Mouse (Mus musculus) intestine, embryonic 14.5 days (tissue): ENCODE results near the gene Tuba1c. TPM values are rescaled to one million over a fixed set of nuclear protein-coding genes. Genes with fewer than 3 reads are reported as not detected.

ENCODE experiments used
- ATAC-seq: fragments of 200-750 bp; cut with Nextera tagmentation; replicated peaks from 2 replicates; pipeline ENCODE4 v1.8.0; 2017; ENCODE audit warnings: low read depth, moderate number of reproducible peaks, moderate TSS enrichment, moderate library complexity; ENCODE audit not compliant: low FRiP score, low TSS enrichment
- DNase-seq: peaks from one replicate; pipeline ENCODE4 v3.0.0-alpha.2; 2018; ENCODE audit warnings: low spot score
- H3K27ac ChIP-seq: fragments of 300-500 bp; sonication (generic); 2 replicates; pipeline ENCODE4 v1.5.1; 2014; ENCODE audit warnings: low read depth, mild to moderate bottlenecking, control low read depth
- H3K27me3 ChIP-seq: fragments of 300-500 bp; sonication (generic); replicated peaks from 2 replicates; pipeline ENCODE4 v1.6.1; 2014; ENCODE audit warnings: low read length, control low read depth; ENCODE audit not compliant: control insufficient read depth, insufficient read depth
- H3K36me3 ChIP-seq: fragments of 300-500 bp; sonication (generic); 2 replicates; pipeline ENCODE4 v1.6.1; 2014; ENCODE audit warnings: low read length, control low read depth; ENCODE audit not compliant: control insufficient read depth, insufficient read depth
- H3K4me1 ChIP-seq: fragments of 300-500 bp; sonication (generic); replicated peaks from 2 replicates; pipeline ENCODE4 v1.6.1; 2014; ENCODE audit warnings: low read length, control low read depth, mixed read lengths; ENCODE audit not compliant: control insufficient read depth, insufficient read depth
- H3K4me2 ChIP-seq: fragments of 300-500 bp; sonication (generic); 2 replicates; pipeline ENCODE4 v1.6.1; 2014; ENCODE audit warnings: low read length
- H3K4me3 ChIP-seq: fragments of 300-500 bp; sonication (generic); 2 replicates; pipeline ENCODE4 v1.5.1; 2014; ENCODE audit warnings: low read depth, low read length, control low read depth, mixed read lengths
- H3K9ac ChIP-seq: fragments of 300-500 bp; sonication (generic); 2 replicates; pipeline ENCODE4 v1.6.1; 2014; ENCODE audit warnings: mild to moderate bottlenecking, low read length
- H3K9me3 ChIP-seq: fragments of 300-500 bp; sonication (generic); 2 replicates; pipeline ENCODE4 v1.6.1; 2016; ENCODE audit warnings: low read length, control low read depth; ENCODE audit not compliant: control insufficient read depth
- WGBS: fragments of 180-500 bp; shearing (Covaris S2); extraction: QIAGEN DNeasy Blood & Tissue Kit; methylation state at CpG from one replicate; pipeline ENCODE4 v1.1.7; 2014; 5-methylcytosine and 5-hydroxymethylcytosine counted together
- polyA plus RNA-seq: library from polyadenylated mRNA; unstranded; fragments of >200 nt; fragmentation: Nextera tagmentation; extraction: Ambion mirVana; gene quantifications from 2 replicates; pipeline ENCODE4 v1.2.1, GENCODE M21; 2014

The Tuba1c gene
- polyA plus RNA-seq, 1 experiment from 2014 or later: 276 TPM

GRCm38 (mm10) chr15:98993093-98993793, 36.4 kb upstream of the Tuba1c start:
- H3K4me3 ChIP-seq: peak overlapping the region; percentile 41
- H3K36me3 ChIP-seq: no peaks in the 10 kb centered on the region
- H3K9me3 ChIP-seq: no peaks in the 10 kb centered on the region
- H3K27ac ChIP-seq: peak overlapping the region; percentile 96
- no peaks in the 10 kb centered on the region for H3K27me3 ChIP-seq
- WGBS: 6% methylated on average over 35 of the region's 35 CpGs
- peak overlapping the region; percentile 81 for H3K4me2 ChIP-seq
- H3K4me1 ChIP-seq: peaks cover 20% of the 10 kb centered on the region
- H3K9ac ChIP-seq: peak overlapping the region; percentile 67
- DNase-seq: peak; percentile 97
- ATAC-seq: peak; percentile 87

GRCm38 (mm10) chr15:98993865-98994264, 35.8 kb upstream of the Tuba1c start:
- Histone ChIP-seq H3K36me3 (no peaks in the 10 kb centered on the region), H3K4me3 (peak overlapping the region; percentile 41; the same call in 1 of the 2 replicates), H3K4me1 (peaks cover 20% of the 10 kb centered on the region), H3K9ac (peak overlapping the region; percentile 67; the same call in 1 of the 2 replicates), H3K27me3 (no peaks in the 10 kb centered on the region), H3K27ac (peak overlapping the region; percentile 96; the same call in 1 of the 2 replicates), H3K9me3 (no peaks in the 10 kb centered on the region), H3K4me2 (peak overlapping the region; percentile 81)
- no peak for ATAC-seq
- peak; percentile 93 for DNase-seq
- WGBS: 3% methylated on average over 11 of the region's 11 CpGs

GRCm38 (mm10) chr15:98994957-98995520, 34.7 kb upstream of the Tuba1c start:
- no peak for ATAC-seq
- WGBS: 83% methylated on average over 9 of the region's 9 CpGs
- no peaks in the 10 kb centered on the region for H3K27me3 ChIP-seq

GRCm38 (mm10) chr15:98996840-98997239, 32.9 kb upstream of the Tuba1c start:
- Histone ChIP-seq H3K36me3 (no peaks in the 10 kb centered on the region), H3K27me3 (no peaks in the 10 kb centered on the region), H3K9me3 (no peaks in the 10 kb centered on the region), H3K4me3 (no peak overlapping the region), H3K27ac (no peak overlapping the region), H3K4me2 (no peak overlapping the region), H3K9ac (no peak overlapping the region), H3K4me1 (peaks cover 15% of the 10 kb centered on the region)
- DNase-seq (no peak), ATAC-seq (no peak)
- WGBS: 80% methylated on average over 7 of the region's 7 CpGs

More at GRCm38 (mm10) chr15:98994957-98995520, 34.7 kb upstream of the Tuba1c start:
- H3K4me1 ChIP-seq: peaks cover 18% of the 10 kb centered on the region
- no peak overlapping the region for H3K4me2 ChIP-seq
- DNase-seq: no peak
- H3K9me3 ChIP-seq: no peaks in the 10 kb centered on the region
- no peak overlapping the region for H3K9ac ChIP-seq
- no peak overlapping the region for H3K4me3 ChIP-seq
- H3K27ac ChIP-seq: no peak overlapping the region
- H3K36me3 ChIP-seq: no peaks in the 10 kb centered on the region

DNA sequence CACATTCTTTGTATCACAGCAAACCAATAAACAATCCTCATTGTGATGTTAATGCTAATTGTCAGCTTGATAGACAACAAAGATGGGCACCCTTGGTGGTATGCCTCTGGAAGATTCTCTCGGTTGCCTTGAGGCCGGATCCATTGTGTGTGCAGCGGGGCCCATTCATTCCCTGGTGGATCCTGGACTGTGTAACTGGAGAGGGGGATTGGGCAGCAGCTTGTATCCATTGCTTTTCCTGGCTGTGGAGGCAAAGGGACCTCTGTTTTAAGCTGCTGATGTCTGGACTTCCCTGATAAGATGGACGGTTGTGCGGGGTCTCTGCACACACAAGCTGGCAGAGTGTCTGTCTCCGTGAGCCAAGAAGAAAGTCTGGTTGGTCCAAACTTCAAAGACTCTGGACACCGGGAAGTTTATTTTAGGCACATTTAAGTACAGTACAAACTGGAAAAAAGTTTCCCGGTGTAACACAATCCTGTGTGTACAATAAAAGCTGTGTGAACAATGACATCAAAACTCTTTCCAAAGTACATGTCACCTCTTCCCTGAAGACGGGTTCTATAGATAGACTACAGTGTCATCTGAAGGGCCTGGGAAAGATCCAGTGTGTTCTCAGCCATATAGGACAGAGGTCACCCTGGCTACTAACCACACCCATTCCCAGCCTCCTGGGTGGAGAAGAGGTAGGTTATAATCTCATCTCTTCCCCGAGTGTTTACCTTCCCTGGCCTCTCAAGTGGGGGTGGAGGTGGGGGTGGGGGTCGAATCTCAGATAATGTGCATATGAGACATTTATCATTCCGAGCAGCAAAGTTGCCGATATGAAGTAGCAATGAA, 31.5 kb upstream of the Tuba1c start:
- no peaks in the 10 kb centered on the region for H3K27me3 ChIP-seq
- 39% methylated on average over 13 of the region's 13 CpGs for WGBS
- peaks cover 13% of the 10 kb centered on the region; the same call in 1 of the 2 replicates for H3K4me1 ChIP-seq
- no peak overlapping the region for H3K9ac ChIP-seq
- no peaks in the 10 kb centered on the region for H3K9me3 ChIP-seq
- ATAC-seq (no peak), DNase-seq (no peak)
- H3K4me2 ChIP-seq: no peak overlapping the region
- H3K4me3 ChIP-seq: no peak overlapping the region
- no peak overlapping the region for H3K27ac ChIP-seq
- H3K36me3 ChIP-seq: no peaks in the 10 kb centered on the region

DNA sequence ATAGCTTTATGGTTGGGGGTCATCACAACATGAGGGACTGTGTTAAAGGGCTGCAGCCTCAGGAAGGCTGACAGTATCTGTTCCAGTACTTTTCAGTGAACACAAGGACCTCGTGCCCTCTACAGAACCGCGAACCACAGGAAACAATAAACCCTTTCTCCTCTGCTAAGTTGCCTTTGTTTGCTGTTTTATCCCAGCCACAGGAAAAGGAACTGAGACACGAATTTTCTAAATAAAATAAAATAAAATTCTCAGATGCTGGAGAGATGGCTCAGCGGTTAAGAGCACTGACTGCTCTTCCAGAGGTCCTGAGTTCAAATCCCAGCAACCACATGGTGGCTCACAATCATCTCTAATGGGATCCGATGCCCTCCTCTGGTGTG, 30.9 kb upstream of the Tuba1c start:
- Histone ChIP-seq H3K27me3 (no peaks in the 10 kb centered on the region), H3K27ac (no peak overlapping the region), H3K9me3 (no peaks in the 10 kb centered on the region), H3K4me3 (no peak overlapping the region), H3K36me3 (no peaks in the 10 kb centered on the region), H3K4me1 (peaks cover 9% of the 10 kb centered on the region; the same call in 1 of the 2 replicates), H3K9ac (no peak overlapping the region), H3K4me2 (no peak overlapping the region)
- no peak for ATAC-seq
- 38% methylated on average over 6 of the region's 6 CpGs for WGBS
- DNase-seq: no peak

- peak; percentile 84 for DNase-seq
These were observed 29.0 kb upstream of the Tuba1c start for GRCm38 (mm10) chr15:99000535-99001283.

DNA sequence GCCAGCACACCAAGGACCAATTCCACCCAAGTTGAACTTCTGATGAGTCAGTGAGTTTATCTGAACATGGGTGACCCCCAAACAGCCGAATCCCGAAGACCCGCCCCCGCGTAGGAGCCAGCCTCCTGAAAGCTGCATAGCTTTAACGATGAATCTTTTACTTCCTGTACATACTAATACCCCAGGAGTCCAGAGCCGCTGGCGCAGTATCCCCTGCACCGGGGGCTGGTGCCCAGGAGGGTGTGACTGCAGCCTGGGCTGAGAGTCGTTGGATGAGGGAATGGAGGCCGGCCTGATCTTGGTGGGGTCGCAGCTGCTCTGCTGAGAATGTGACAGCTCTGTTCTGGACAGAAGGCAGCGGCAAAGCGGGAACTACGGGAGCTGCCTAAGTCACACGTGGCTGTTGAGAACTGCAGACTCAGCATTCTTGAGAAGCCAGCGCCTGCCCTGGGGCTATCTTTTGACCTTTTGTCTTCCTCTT, 28.2 kb upstream of the Tuba1c start:
- H3K4me3 ChIP-seq: 0 out of 2 replicates have a peak overlapping the region, but pooled peaks have one; percentile 16
- no peak overlapping the region for H3K27ac ChIP-seq
- no peaks in the 10 kb centered on the region for H3K36me3 ChIP-seq
- H3K27me3 ChIP-seq: no peaks in the 10 kb centered on the region
- H3K9me3 ChIP-seq: no peaks in the 10 kb centered on the region
- H3K4me2 ChIP-seq: peak overlapping the region; percentile 43
- H3K9ac ChIP-seq: peak overlapping the region; percentile 3; the same call in 1 of the 2 replicates
- DNase-seq (peak; percentile 70), ATAC-seq (peak; percentile 36; the same call in 1 of the 2 replicates)
- WGBS: 8% methylated on average over 17 of the region's 17 CpGs
- peaks cover 9% of the 10 kb centered on the region; the same call in 1 of the 2 replicates for H3K4me1 ChIP-seq

More at GRCm38 (mm10) chr15:99000535-99001283, 29.0 kb upstream of the Tuba1c start:
- Histone ChIP-seq H3K9me3 (no peaks in the 10 kb centered on the region), H3K27me3 (no peaks in the 10 kb centered on the region), H3K36me3 (no peaks in the 10 kb centered on the region), H3K4me2 (peak overlapping the region; percentile 43), H3K4me3 (no peak overlapping the region), H3K4me1 (peaks cover 9% of the 10 kb centered on the region; the same call in 1 of the 2 replicates), H3K27ac (no peak overlapping the region; the same call in 1 of the 2 replicates), H3K9ac (no peak overlapping the region)
- 0 out of 2 replicates have a peak, but pooled peaks have one; percentile 5 for ATAC-seq
- 41% methylated on average over 14 of the region's 14 CpGs for WGBS
